Mouse (Mus musculus): Measurements from ENCODE around the gene Vat1l.

DNA sequence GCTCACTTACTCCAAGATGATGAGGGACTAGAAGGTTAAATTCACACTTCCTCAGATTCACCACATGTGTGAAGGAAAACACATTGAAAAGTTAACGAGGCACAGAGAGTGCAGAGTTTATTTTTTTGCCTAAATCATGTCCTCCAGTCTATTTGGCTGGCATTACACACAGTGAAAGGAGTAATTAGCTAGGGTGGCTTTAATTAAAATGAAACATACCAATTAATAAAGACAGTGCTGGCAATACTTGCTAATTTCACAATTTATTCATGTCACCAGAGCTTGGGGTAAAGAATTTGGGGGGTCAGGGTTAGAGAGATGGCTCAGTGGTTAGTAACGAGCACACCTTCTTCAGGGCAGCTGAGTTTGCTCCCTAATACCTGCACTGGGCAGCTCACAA is 46.8 kb upstream of the Vat1l start:
- TF ChIP-seq CTCF (IDR thresholded peaks at IDR 0.05; ENCODE audit: low read depth) (no peak), EP300 (IDR thresholded peaks at IDR 0.05; ENCODE audit: low read depth) (no peak)
